Mouse (Mus musculus): ENCODE data around the gene Usp2. TPM values are rescaled to one million over a fixed set of nuclear protein-coding genes. Genes with fewer than 3 reads are reported as not detected.

Gene Usp2
- polyA plus RNA-seq, 1 experiment from 2014 or later, result 3.7 TPM

DNA sequence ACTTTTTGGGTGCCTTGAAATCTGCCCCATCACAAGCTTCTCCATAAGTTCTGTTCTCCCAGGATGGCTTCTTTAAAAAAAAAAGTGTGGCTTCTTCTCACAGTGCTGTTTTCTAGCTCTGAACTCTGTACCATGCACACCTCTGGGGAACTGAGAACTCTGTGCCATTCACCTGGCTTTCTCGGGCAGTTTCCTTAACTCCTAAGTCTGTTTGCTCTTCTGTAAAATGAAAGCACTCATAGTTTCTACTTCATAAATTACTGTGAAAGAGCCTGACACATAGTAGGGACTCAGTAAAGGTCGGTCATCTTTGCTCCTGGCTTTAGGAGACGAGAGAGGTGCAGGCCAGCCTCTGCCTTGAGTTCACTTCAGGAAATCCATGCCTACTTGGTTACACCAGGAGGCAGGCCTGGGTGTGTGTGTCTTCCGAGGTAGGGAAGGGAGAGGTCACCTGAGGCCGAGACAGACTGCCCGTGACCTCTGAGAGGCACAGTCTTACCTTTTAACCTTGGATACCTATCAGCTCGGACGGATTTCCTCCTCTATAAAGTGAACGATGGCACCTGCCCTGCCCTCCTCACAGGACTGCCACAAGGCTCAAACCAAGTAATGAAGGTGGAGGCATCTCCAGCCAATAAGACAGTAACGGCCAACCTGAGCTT lies 11.4 kb downstream of the Usp2 start:
- Histone ChIP-seq H3K9me3 (replicated peaks) (no peaks in the 10 kb centered on the region), H3K27me3 (peaks cover 26% of the 10 kb centered on the region), H3K27ac (replicated peaks) (no peak overlapping the region), H3K36me3 (replicated peaks) (no peaks in the 10 kb centered on the region), H3K4me3 (replicated peaks) (no peak overlapping the region), H3K9ac (no peak overlapping the region), H3K4me1 (replicated peaks) (peaks cover under 1% of the 10 kb centered on the region), H3K4me2 (no peak overlapping the region)
- no peak for ATAC-seq (ENCODE audit: insufficient read depth)
- WGBS (ENCODE audit: insufficient replicate concordance), result 68% methylated on average over 10 of the region's 10 CpGs

DNA sequence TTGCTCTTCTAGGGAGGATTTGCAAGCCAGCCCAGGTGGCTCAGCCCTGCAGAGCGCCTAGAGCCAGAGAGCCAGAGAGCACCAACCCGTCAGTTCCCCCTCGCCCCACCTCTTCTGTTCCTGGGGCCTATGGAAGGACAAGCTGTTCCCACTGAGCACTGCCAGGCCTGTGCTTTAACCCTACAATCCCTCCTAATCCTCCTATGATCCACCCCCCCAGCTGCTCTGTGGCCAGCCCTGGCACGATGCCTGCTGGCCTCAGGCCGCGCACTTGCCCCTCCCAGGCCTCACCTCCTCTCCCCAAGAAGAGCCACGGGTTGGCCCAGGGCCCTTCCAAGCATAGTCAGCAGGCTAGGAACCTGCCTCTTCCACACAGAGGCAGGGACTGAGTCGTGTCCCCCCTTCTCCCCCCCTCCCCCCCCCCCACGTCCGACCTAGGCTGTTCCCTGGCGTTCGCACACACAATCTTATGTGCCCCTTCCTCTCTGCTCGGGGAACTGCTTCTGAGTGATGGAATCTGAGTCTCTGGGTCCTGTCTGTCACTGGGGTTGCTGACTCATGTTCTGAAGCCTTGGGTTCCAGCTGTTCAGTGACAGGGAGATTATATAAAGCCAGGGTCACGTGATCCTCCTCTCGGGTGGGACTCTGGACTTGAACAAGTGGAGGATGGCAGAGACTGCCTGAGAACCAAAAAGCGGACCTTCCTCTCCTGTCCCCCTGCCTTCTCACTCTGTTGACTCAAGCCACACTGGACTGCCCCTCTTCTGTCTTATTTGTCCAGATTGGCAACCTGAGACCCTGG lies 12.3 kb downstream of the Usp2 start:
- Histone ChIP-seq H3K4me1 (replicated peaks) (peaks cover 9% of the 10 kb centered on the region), H3K27me3 (peaks cover 35% of the 10 kb centered on the region), H3K4me3 (replicated peaks) (no peak overlapping the region), H3K36me3 (replicated peaks) (no peaks in the 10 kb centered on the region), H3K27ac (replicated peaks) (no peak overlapping the region), H3K9me3 (replicated peaks) (no peaks in the 10 kb centered on the region), H3K9ac (no peak overlapping the region), H3K4me2 (no peak overlapping the region)
- ATAC-seq (ENCODE audit: insufficient read depth), result no peak
- WGBS (ENCODE audit: insufficient replicate concordance), result 33% methylated on average over 16 of the region's 16 CpGs

DNA sequence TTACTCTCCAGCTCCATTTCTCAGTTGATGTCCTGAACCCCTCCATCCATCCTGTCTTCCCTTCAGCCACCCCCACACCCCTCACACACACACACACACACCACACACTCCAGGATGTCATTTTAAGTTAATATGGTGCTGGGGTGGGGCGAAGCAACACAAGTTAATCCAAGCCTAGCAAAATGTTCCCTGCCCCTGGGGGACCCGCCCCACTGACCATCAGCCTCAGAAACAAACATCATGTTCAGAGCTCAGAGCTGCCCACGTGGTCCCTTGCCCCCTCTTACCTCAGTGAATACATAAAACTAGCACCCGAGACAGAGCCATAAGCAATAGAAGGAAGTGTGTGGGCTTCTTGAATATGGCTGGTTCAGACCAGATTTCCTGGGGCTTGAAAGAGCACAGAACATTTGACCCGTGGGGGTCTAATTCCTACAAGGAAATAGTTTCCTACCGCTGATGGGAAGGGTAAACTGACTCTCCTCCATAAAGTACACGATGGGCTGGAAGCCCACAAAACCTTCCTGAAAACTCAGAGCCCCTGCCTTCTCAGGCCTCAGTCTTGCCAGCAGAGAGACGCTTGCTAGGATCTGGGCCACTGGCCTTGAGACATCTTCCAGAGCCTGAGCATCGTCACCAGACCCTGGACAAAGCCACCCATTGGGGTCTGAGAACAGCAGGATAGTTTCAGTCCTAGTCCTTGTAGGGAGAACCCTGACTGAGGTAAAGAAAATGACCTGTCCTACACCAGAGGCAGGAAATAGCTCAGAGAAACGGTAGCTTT lies 13.4 kb downstream of the Usp2 start:
- Histone ChIP-seq H3K4me3 (replicated peaks) (no peak overlapping the region), H3K27me3 (peaks cover 46% of the 10 kb centered on the region), H3K36me3 (replicated peaks) (no peaks in the 10 kb centered on the region), H3K9me3 (replicated peaks) (no peaks in the 10 kb centered on the region), H3K27ac (replicated peaks) (no peak overlapping the region), H3K9ac (no peak overlapping the region), H3K4me2 (no peak overlapping the region), H3K4me1 (replicated peaks) (peaks cover 20% of the 10 kb centered on the region)
- WGBS (ENCODE audit: insufficient replicate concordance), result 38% methylated on average over 10 of the region's 10 CpGs
- no peak for ATAC-seq (ENCODE audit: insufficient read depth)

DNA sequence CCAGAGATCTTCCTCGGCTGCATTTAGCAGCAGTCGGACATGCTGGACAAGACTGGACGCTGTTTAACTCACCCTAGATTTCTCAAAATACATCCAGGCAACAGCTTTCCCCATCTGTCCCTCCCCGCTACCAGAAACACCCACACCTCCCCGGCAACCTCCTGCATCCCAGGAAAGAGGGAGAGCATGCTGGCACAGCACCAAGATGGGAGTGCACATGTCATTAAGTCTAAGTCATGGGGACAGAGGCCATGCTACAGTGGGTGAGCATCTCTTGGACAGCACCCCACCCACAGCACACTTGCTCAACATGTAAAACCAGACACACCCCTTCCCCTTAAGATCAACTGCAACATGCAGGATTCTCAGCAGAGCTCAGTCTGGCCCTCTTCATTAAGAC lies 14.1 kb downstream of the Usp2 start:
- Histone ChIP-seq H3K4me1 (replicated peaks) (peaks cover 27% of the 10 kb centered on the region), H3K4me3 (replicated peaks) (no peak overlapping the region), H3K36me3 (replicated peaks) (no peaks in the 10 kb centered on the region), H3K27ac (replicated peaks) (no peak overlapping the region), H3K27me3 (peaks cover 53% of the 10 kb centered on the region), H3K9me3 (replicated peaks) (no peaks in the 10 kb centered on the region), H3K4me2 (no peak overlapping the region), H3K9ac (no peak overlapping the region)
- WGBS (ENCODE audit: insufficient replicate concordance), result 63% methylated on average over 5 of the region's 5 CpGs
- no peak for ATAC-seq (ENCODE audit: insufficient read depth)

DNA sequence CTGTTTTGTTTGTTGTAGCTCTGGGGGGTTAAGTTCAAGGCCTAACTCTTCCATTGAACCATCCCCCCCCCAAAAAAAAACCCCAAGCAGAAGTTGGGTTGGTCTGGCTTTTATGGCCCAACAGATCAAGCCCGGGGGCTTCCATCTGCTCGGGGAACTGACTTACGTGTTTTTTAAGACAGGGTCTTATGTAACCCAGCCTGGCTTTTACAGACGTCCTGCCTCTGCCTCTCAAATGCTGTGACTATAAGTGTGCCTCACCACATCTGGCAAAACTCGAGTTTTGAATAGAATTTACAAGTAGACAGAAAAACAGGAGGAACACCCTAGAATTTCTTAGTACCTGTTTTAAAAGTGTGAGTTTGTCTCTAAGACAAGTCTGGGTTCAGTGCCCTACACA lies 14.8 kb downstream of the Usp2 start:
- no peak for ATAC-seq (ENCODE audit: insufficient read depth)
- Histone ChIP-seq H3K27me3 (peaks cover 59% of the 10 kb centered on the region), H3K4me3 (replicated peaks) (no peak overlapping the region), H3K27ac (replicated peaks) (no peak overlapping the region), H3K36me3 (replicated peaks) (no peaks in the 10 kb centered on the region), H3K4me2 (no peak overlapping the region), H3K4me1 (replicated peaks) (peaks cover 31% of the 10 kb centered on the region), H3K9ac (no peak overlapping the region), H3K9me3 (replicated peaks) (no peaks in the 10 kb centered on the region)
- WGBS (ENCODE audit: insufficient replicate concordance), result 50% methylated on average over 5 of the region's 5 CpGs

DNA sequence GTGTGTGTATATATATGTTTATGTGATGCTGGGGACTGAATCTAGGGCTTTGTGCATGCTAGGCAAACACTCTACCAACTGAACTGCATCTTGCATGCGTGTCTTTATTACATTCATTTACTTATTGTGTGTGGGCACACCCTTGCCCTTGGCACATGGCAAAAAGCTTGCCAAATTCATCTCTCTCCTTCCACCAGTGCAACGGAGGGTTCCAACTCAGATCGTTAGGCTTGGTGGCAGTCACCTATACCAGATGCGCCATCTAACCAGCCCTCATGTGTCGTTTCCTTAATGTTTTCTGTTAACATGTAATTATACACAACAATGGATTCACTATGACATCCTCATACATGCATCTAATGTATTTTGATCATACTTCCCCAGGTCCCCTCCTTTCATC lies 15.4 kb downstream of the Usp2 start:
- H3K36me3 ChIP-seq (replicated peaks), result no peaks in the 10 kb centered on the region
- no peak for ATAC-seq (ENCODE audit: insufficient read depth)
- no peak overlapping the region for H3K4me3 ChIP-seq (replicated peaks)
- no peak overlapping the region for H3K4me2 ChIP-seq
- peaks cover 34% of the 10 kb centered on the region for H3K4me1 ChIP-seq (replicated peaks)
- WGBS (ENCODE audit: insufficient replicate concordance), result 77% methylated on average over 5 of the region's 5 CpGs
- H3K27me3 ChIP-seq, result peaks cover 66% of the 10 kb centered on the region
- no peaks in the 10 kb centered on the region for H3K9me3 ChIP-seq (replicated peaks)
- no peak overlapping the region for H3K9ac ChIP-seq
- no peak overlapping the region for H3K27ac ChIP-seq (replicated peaks)

DNA sequence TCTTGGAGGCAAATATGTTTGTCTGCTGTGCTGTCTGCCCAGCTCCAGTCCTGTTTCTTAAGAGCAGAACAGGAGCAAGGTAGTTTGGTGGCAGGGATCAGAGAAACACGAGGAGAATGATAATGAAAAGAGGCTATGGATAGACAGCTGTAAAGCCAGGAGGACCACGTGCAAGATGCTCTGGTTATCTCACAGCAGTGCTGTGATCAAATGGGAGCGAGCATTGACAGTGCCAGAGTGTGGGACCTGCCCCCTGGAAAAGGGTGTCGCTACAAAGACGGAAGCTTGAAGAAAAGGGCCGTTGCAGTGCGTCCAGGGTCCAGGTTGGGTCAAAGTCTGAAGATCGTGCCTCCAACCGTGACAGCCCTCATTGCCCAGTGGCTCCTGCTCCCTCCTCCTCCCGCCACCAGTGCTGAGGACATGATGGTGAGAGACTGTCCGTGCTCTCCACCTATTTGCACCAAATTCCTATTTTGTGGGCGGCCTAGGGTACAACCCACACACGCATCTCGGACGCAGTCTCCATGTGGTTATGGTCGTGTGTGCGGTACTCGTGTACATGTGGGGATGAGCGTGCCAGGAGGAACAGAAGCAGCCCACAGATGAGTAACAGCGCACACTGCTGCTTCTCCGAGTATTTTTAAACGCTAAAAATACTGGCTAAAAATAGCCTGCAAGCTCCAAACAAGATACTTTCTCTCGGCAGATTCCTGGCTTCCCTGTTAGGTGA lies 16.7 kb downstream of the Usp2 start:
- no peak for ATAC-seq (ENCODE audit: insufficient read depth)
- no peak overlapping the region for H3K9ac ChIP-seq
- peak overlapping the region; percentile 61 for H3K4me3 ChIP-seq (replicated peaks)
- no peak overlapping the region for H3K27ac ChIP-seq (replicated peaks)
- H3K27me3 ChIP-seq, result peaks cover 70% of the 10 kb centered on the region
- peak overlapping the region; percentile 95 for H3K4me2 ChIP-seq
- H3K4me1 ChIP-seq (replicated peaks), result peaks cover 39% of the 10 kb centered on the region
- H3K36me3 ChIP-seq (replicated peaks), result no peaks in the 10 kb centered on the region
- no peaks in the 10 kb centered on the region for H3K9me3 ChIP-seq (replicated peaks)
- 9% methylated on average over 23 of the region's 23 CpGs for WGBS (ENCODE audit: insufficient replicate concordance)

DNA sequence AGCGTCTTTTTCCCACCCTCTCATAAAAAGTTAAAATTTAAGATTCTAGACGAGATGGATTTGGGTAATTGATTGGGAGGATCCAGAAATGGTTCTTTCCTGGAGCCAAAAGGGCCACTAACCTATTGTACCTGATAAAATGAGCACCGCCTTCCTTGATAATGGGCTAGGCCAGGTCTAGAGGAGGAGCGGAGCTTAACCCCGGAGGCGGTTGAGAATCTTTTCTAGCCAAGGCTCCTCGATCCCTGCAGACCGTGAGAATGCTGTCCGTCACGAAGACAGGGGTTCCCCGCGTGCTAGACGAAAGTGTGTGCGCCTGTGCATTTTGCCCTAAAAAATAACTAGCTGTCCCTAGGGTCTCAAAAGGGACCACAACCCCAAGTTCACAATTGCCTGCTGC lies 17.4 kb downstream of the Usp2 start:
- Histone ChIP-seq H3K27ac (replicated peaks) (no peak overlapping the region), H3K27me3 (peaks cover 76% of the 10 kb centered on the region), H3K4me1 (replicated peaks) (peaks cover 42% of the 10 kb centered on the region), H3K9ac (peak overlapping the region; percentile 31; the same call in 1 of the 2 replicates), H3K9me3 (replicated peaks) (no peaks in the 10 kb centered on the region), H3K4me2 (peak overlapping the region; percentile 95), H3K4me3 (replicated peaks) (peak overlapping the region; percentile 61), H3K36me3 (replicated peaks) (no peaks in the 10 kb centered on the region)
- WGBS (ENCODE audit: insufficient replicate concordance), result under 1% methylated on average over 14 of the region's 14 CpGs
- ATAC-seq (ENCODE audit: insufficient read depth), result 0 out of 2 replicates have a peak, but pooled peaks have one; percentile 27

DNA sequence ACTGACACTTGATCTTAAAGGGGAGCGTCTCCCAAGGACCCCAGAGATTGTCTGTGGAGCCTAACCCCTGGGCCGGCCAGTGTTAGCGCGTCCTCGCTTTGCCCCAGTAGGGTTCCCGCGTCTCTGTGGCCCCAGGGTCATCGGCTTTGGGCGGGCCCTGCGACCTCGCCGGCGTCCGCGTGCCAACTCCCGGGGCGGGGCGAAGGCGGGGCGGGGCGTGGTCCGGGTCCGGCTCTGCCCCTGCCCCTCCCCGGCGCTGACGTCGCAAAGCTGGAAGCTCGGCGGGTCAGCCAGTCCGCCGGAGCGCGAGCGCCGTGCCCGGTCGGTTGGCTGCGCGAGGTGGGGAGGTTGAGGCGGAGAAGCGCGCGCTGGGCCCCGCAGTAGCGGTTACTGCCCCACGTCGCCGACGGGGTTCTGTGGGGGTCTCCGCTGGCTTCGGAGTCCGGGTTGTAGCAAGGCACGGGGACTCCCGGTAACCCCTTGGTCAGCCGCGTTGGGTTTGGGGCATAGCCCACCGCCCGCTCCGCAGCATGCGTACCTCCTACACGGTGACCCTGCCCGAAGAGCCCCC lies 17.9 kb downstream of the Usp2 start:
- WGBS (ENCODE audit: insufficient replicate concordance), result under 1% methylated on average over 58 of the region's 62 CpGs
- Histone ChIP-seq H3K9me3 (replicated peaks) (no peaks in the 10 kb centered on the region), H3K36me3 (replicated peaks) (no peaks in the 10 kb centered on the region), H3K4me3 (replicated peaks) (peak overlapping the region; percentile 61), H3K27ac (replicated peaks) (no peak overlapping the region), H3K9ac (peak overlapping the region; percentile 45), H3K4me2 (peak overlapping the region; percentile 95), H3K4me1 (replicated peaks) (peaks cover 47% of the 10 kb centered on the region), H3K27me3 (peaks cover 76% of the 10 kb centered on the region)
- peak; percentile 77 for ATAC-seq (ENCODE audit: insufficient read depth)

DNA sequence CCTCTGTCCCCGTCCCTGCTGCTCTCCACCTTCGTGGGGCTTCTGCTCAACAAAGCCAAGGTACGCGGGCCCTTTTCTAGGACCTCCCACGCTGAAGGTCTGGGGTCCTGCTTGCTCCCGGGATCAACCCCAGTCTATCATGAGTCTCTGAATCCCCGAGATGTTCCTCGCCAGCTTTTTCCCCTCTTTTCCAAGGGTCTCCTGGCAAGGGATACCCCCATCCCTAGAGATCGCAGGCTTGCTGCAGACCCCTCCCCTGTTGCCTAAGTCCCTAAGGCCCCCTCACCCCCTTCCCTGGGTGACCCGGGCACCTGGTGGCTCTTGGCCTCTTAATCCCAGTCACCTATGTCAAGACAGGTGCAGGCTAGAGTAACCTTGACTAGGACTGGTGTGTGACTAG lies 18.5 kb downstream of the Usp2 start:
- H3K9me3 ChIP-seq (replicated peaks), result no peaks in the 10 kb centered on the region
- peaks cover 76% of the 10 kb centered on the region for H3K27me3 ChIP-seq
- peaks cover 51% of the 10 kb centered on the region for H3K4me1 ChIP-seq (replicated peaks)

More for the DNA sequence above, 18.5 kb downstream of the Usp2 start:
- peak overlapping the region; percentile 45 for H3K9ac ChIP-seq
- no peak overlapping the region for H3K27ac ChIP-seq (replicated peaks)
- ATAC-seq (ENCODE audit: insufficient read depth), result 0 out of 2 replicates have a peak, but pooled peaks have one; percentile 5
- H3K36me3 ChIP-seq (replicated peaks), result no peaks in the 10 kb centered on the region
- 7% methylated on average over 10 of the region's 10 CpGs for WGBS (ENCODE audit: insufficient replicate concordance)
- H3K4me3 ChIP-seq (replicated peaks), result peak overlapping the region; percentile 61
- peak overlapping the region; percentile 95 for H3K4me2 ChIP-seq
